Mouse (Mus musculus) lung, postnatal 0 days (tissue): ENCODE measurements around the gene Ndufs7. TPM values are rescaled to one million over a fixed set of nuclear protein-coding genes. Genes with fewer than 3 reads are reported as not detected.

Experiments
- ATAC-seq: fragments of 200-750 bp; cut with Nextera tagmentation; 2 replicates; pipeline ENCODE4 v1.8.0; 2017; ENCODE audit warnings: moderate library complexity
- DNase-seq: peaks from one replicate; pipeline ENCODE4 v3.0.0-alpha.2; 2016; ENCODE audit warnings: low spot score
- H3K27ac ChIP-seq: fragments of 300-500 bp; sonication (generic); 2 replicates; pipeline ENCODE4 v1.5.1; 2014; ENCODE audit warnings: antibody characterized with exemption, mild to moderate bottlenecking, low read length, mixed read lengths
- H3K27me3 ChIP-seq: fragments of 300-500 bp; sonication (generic); replicated peaks from 2 replicates; pipeline ENCODE4 v1.6.1; 2014; ENCODE audit warnings: low read length, mixed read lengths; ENCODE audit not compliant: insufficient read depth
- H3K36me3 ChIP-seq: fragments of 300-500 bp; sonication (generic); 2 replicates; pipeline ENCODE4 v1.6.1; 2014; ENCODE audit warnings: low read length, mixed read lengths; ENCODE audit not compliant: insufficient read depth
- H3K4me1 ChIP-seq: fragments of 300-500 bp; sonication (generic); 2 replicates; pipeline ENCODE4 v1.6.1; 2014; ENCODE audit warnings: antibody characterized with exemption, low read depth, low read length, mixed read lengths; ENCODE audit not compliant: insufficient read depth
- H3K4me2 ChIP-seq: fragments of 300-500 bp; sonication (generic); replicated peaks from 2 replicates; pipeline ENCODE4 v1.6.1; 2014; ENCODE audit warnings: low read depth, mild to moderate bottlenecking, low read length, moderate library complexity, mixed read lengths
- H3K4me3 ChIP-seq: fragments of 300-500 bp; sonication (generic); 2 replicates; pipeline ENCODE4 v1.5.1; 2014; ENCODE audit warnings: low read depth, low read length
- H3K9ac ChIP-seq: fragments of 300-500 bp; sonication (generic); replicated peaks from 2 replicates; pipeline ENCODE4 v1.6.1; 2014; ENCODE audit warnings: low read depth, mild to moderate bottlenecking
- H3K9me3 ChIP-seq: fragments of 300-500 bp; sonication (generic); 2 replicates; pipeline ENCODE4 v1.6.1; 2016; ENCODE audit warnings: low read length, mixed read lengths
- CTCF ChIP-seq: IDR thresholded peaks from 2 replicates; pipeline ENCODE4 v1.5.1; 2016; ENCODE audit warnings: antibody characterized with exemption, mild to moderate bottlenecking
- EP300 ChIP-seq: IDR thresholded peaks from 2 replicates; pipeline ENCODE4 v1.6.1; 2016; ENCODE audit warnings: antibody characterized with exemption, mild to moderate bottlenecking, control low read depth
- WGBS: fragments of 180-500 bp; shearing (Covaris S2); extraction: QIAGEN DNeasy Blood & Tissue Kit; methylation state at CpG from one replicate; pipeline ENCODE4 v1.1.7; 2014; 5-methylcytosine and 5-hydroxymethylcytosine counted together
- polyA plus RNA-seq: library from polyadenylated mRNA; unstranded; fragments of >200 nt; fragmentation: Nextera tagmentation; extraction: Ambion mirVana; gene quantifications from 2 replicates; pipeline ENCODE4 v1.2.1, GENCODE M21; 2015

Ndufs7 gene
- polyA plus RNA-seq, 1 experiment from 2014 or later: 327 TPM

- TF ChIP-seq CTCF (peak; percentile 37), EP300 (no peak)
- Histone ChIP-seq H3K9me3 (no peaks in the 10 kb centered on the region), H3K27ac (no peak overlapping the region), H3K4me3 (no peak overlapping the region), H3K4me2 (no peak overlapping the region), H3K36me3 (peaks cover 22% of the 10 kb centered on the region; the same call in 1 of the 2 replicates), H3K4me1 (peaks cover 5% of the 10 kb centered on the region; the same call in 1 of the 2 replicates), H3K27me3 (no peaks in the 10 kb centered on the region), H3K9ac (no peak overlapping the region)
- 85% methylated on average over 5 of the region's 5 CpGs for WGBS
- DNase-seq (peak; percentile 9), ATAC-seq (no peak)
These were observed 7.1 kb downstream of the Ndufs7 start for GRCm38 (mm10) chr10:80255881-80256535.

GRCm38 (mm10) chr10:80257936-80258335 is 9.0 kb downstream of the Ndufs7 start:
- no peak overlapping the region for H3K9ac ChIP-seq
- no peak overlapping the region for H3K4me3 ChIP-seq
- H3K27me3 ChIP-seq: no peaks in the 10 kb centered on the region
- H3K4me2 ChIP-seq: no peak overlapping the region
- TF ChIP-seq CTCF (no peak), EP300 (no peak)
- DNase-seq (no peak), ATAC-seq (no peak)
- H3K9me3 ChIP-seq: no peaks in the 10 kb centered on the region
- H3K4me1 ChIP-seq: peaks cover 10% of the 10 kb centered on the region; the same call in 1 of the 2 replicates
- 88% methylated on average over 2 of the region's 2 CpGs for WGBS
- H3K27ac ChIP-seq: no peak overlapping the region
- H3K36me3 ChIP-seq: peaks cover 22% of the 10 kb centered on the region; the same call in 1 of the 2 replicates

- no peak overlapping the region for H3K4me2 ChIP-seq
- WGBS: 88% methylated on average over 14 of the region's 14 CpGs
- no peaks in the 10 kb centered on the region for H3K9me3 ChIP-seq
- no peak overlapping the region for H3K9ac ChIP-seq
- H3K27ac ChIP-seq: no peak overlapping the region
- TF ChIP-seq CTCF (no peak), EP300 (no peak)
- H3K36me3 ChIP-seq: peaks cover 22% of the 10 kb centered on the region; the same call in 1 of the 2 replicates
- ATAC-seq: no peak
- no peak overlapping the region for H3K4me3 ChIP-seq
- no peak for DNase-seq
- H3K27me3 ChIP-seq: no peaks in the 10 kb centered on the region
- peaks cover 10% of the 10 kb centered on the region; the same call in 1 of the 2 replicates for H3K4me1 ChIP-seq
These were observed 10.0 kb downstream of the Ndufs7 start for GRCm38 (mm10) chr10:80258752-80259462.

- ATAC-seq: no peak
- Histone ChIP-seq H3K4me3 (no peak overlapping the region), H3K36me3 (peaks cover 22% of the 10 kb centered on the region; the same call in 1 of the 2 replicates), H3K9ac (no peak overlapping the region), H3K4me2 (no peak overlapping the region), H3K4me1 (peaks cover 10% of the 10 kb centered on the region; the same call in 1 of the 2 replicates), H3K9me3 (no peaks in the 10 kb centered on the region), H3K27ac (no peak overlapping the region), H3K27me3 (no peaks in the 10 kb centered on the region)
- no peak for TF ChIP-seq EP300
- no peak for TF ChIP-seq CTCF
- DNase-seq: no peak
- 78% methylated on average over 6 of the region's 6 CpGs for WGBS
These were observed 10.5 kb downstream of the Ndufs7 start for GRCm38 (mm10) chr10:80259463-80259805.

- 8% methylated on average over 19 of the region's 19 CpGs for WGBS
- no peak for TF ChIP-seq EP300
- no peak for TF ChIP-seq CTCF
- no peak for ATAC-seq
- no peak for DNase-seq
- Histone ChIP-seq H3K9ac (peak overlapping the region; percentile 39), H3K4me1 (peaks cover 10% of the 10 kb centered on the region; the same call in 1 of the 2 replicates), H3K9me3 (no peaks in the 10 kb centered on the region), H3K27me3 (no peaks in the 10 kb centered on the region), H3K4me3 (peak overlapping the region; percentile 47), H3K36me3 (peaks cover 20% of the 10 kb centered on the region; the same call in 1 of the 2 replicates), H3K27ac (peak overlapping the region; percentile 98), H3K4me2 (peak overlapping the region; percentile 80)
These were observed 11.1 kb downstream of the Ndufs7 start for GRCm38 (mm10) chr10:80259861-80260641.
